ENCODE assay signal across 20 mouse cellular contexts in genomic region chr12:3919423-3919822, GRCm38 (mm10). TPM values are rescaled to one million over a fixed set of nuclear protein-coding genes. Genes with fewer than 3 reads are reported as not detected.
DNase-seq lines count a peak whose midpoint lies in the region; ATAC-seq and TF ChIP-seq lines count a peak whose summit lies in the region.
"Had no signal": no experiment of that assay in that cellular context is flagged by ENCODE, and none has a peak within 500 bp of the region (broad histone marks: within the 10 kb centered on the region; RNA-seq: fewer than 3 reads in every experiment).

No protein-coding gene starts in this region.

- 59% methylated on average over 3 of the region's 3 CpGs for WGBS in liver, embryonic 15.5 days (ENCODE audit: insufficient replicate concordance)
- 59% methylated on average over 3 of the region's 3 CpGs for WGBS in stomach, postnatal 0 days
- WGBS in midbrain, embryonic 13.5 days = 93% methylated on average over 3 of the region's 3 CpGs

- TF ChIP-seq EP300 in stomach, postnatal 0 days (optimal IDR thresholded peaks at IDR 0.05) = no peak

- peak; percentile 75 for ATAC-seq in liver, embryonic 15.5 days (ENCODE audit: insufficient read depth)
- peak; percentile 71 for ATAC-seq in stomach, postnatal 0 days (ENCODE audit: low FRiP score, low TSS enrichment)
- no peak for ATAC-seq in midbrain, embryonic 13.5 days
- ATAC-seq: CD4-positive, CD25-positive, alpha-beta regulatory T cell, adult 4 months; forebrain, embryonic 15.5 days; inflammation-experienced regulatory T-cells, adult 6 months; midbrain, embryonic 15.5 days had no signal

- no peaks in the 10 kb centered on the region for H3K27me3 ChIP-seq in liver, embryonic 15.5 days
- no peaks in the 10 kb centered on the region for H3K27me3 ChIP-seq in stomach, postnatal 0 days (ENCODE audit: control insufficient read depth, insufficient read depth, low read length)
- H3K27me3 ChIP-seq in midbrain, embryonic 13.5 days = no peaks in the 10 kb centered on the region
- H3K27me3 ChIP-seq: forebrain, embryonic 15.5 days; hindbrain, embryonic 13.5 days; midbrain, embryonic 15.5 days; neural tube, embryonic 12.5 days had no signal

- no peaks in the 10 kb centered on the region for H3K9me3 ChIP-seq in liver, embryonic 15.5 days (replicated peaks)
- no peaks in the 10 kb centered on the region for H3K9me3 ChIP-seq in stomach, postnatal 0 days (ENCODE audit: control insufficient read depth, low read length)
- no peaks in the 10 kb centered on the region for H3K9me3 ChIP-seq in midbrain, embryonic 13.5 days
- H3K9me3 ChIP-seq: forebrain, embryonic 15.5 days; hindbrain, embryonic 13.5 days; midbrain, embryonic 15.5 days; neural tube, embryonic 12.5 days had no signal

- peak; percentile 47 for DNase-seq in kidney, adult 9 months
- DNase-seq in kidney, postnatal 25 days = no peak
- DNase-seq in liver = peak; percentile 49
- DNase-seq in stomach, postnatal 0 days (ENCODE audit: low spot score) = peak; percentile 42
- DNase-seq in thymus, postnatal 36 days = no peak
- DNase-seq in ovary, postnatal 14 days (ENCODE audit: low spot score) = no peak
- DNase-seq: adrenal gland, postnatal 14 days; cerebellum, adult 8-10 months; gastrocnemius, postnatal 25 days; kidney, postnatal 4 days; lung, postnatal 4 days; retina, postnatal 1 day had no signal

- TF ChIP-seq CTCF in stomach, postnatal 0 days (IDR thresholded peaks at IDR 0.05; ENCODE audit: low read depth) = no peak

- no peak overlapping the region for H3K27ac ChIP-seq in liver, embryonic 15.5 days (replicated peaks)
- H3K27ac ChIP-seq in stomach, postnatal 0 days (replicated peaks) = no peak overlapping the region
- H3K27ac ChIP-seq in midbrain, embryonic 13.5 days = no peak overlapping the region
- H3K27ac ChIP-seq: forebrain, embryonic 15.5 days; hindbrain, embryonic 13.5 days; midbrain, embryonic 15.5 days; neural tube, embryonic 12.5 days had no signal

- no peak overlapping the region for H3K4me2 ChIP-seq in liver, embryonic 15.5 days
- H3K4me2 ChIP-seq in stomach, postnatal 0 days (replicated peaks; ENCODE audit: low read depth) = no peak overlapping the region
- no peak overlapping the region for H3K4me2 ChIP-seq in midbrain, embryonic 13.5 days (replicated peaks)
- H3K4me2 ChIP-seq: forebrain, embryonic 15.5 days; hindbrain, embryonic 13.5 days; midbrain, embryonic 15.5 days; neural tube, embryonic 12.5 days had no signal

- H3K36me3 ChIP-seq in liver, embryonic 15.5 days (replicated peaks) = no peaks in the 10 kb centered on the region
- no peaks in the 10 kb centered on the region for H3K36me3 ChIP-seq in stomach, postnatal 0 days (ENCODE audit: control insufficient read depth, insufficient read depth, low read length)
- peaks cover 4% of the 10 kb centered on the region for H3K36me3 ChIP-seq in midbrain, embryonic 13.5 days
- H3K36me3 ChIP-seq: forebrain, embryonic 15.5 days; midbrain, embryonic 15.5 days; neural tube, embryonic 12.5 days had no signal

- H3K4me1 ChIP-seq in liver, embryonic 15.5 days (replicated peaks) = 0 out of 2 replicates have a peak, but pooled peaks cover 5% of the 10 kb centered on the region
- H3K4me1 ChIP-seq in stomach, postnatal 0 days (replicated peaks; ENCODE audit: control insufficient read depth, insufficient read depth) = no peaks in the 10 kb centered on the region
- H3K4me1 ChIP-seq in midbrain, embryonic 13.5 days (replicated peaks) = peaks cover 20% of the 10 kb centered on the region
- H3K4me1 ChIP-seq: forebrain, embryonic 15.5 days had no signal

- no peak overlapping the region for H3K4me3 ChIP-seq in liver, embryonic 15.5 days (replicated peaks)
- no peak overlapping the region for H3K4me3 ChIP-seq in stomach, postnatal 0 days (ENCODE audit: low read depth, low read length)
- no peak overlapping the region for H3K4me3 ChIP-seq in midbrain, embryonic 13.5 days (replicated peaks)
- H3K4me3 ChIP-seq: forebrain, embryonic 15.5 days; hindbrain, embryonic 13.5 days; midbrain, embryonic 15.5 days; neural tube, embryonic 12.5 days had no signal

- H3K9ac ChIP-seq in liver, embryonic 15.5 days = no peak overlapping the region
- no peak overlapping the region for H3K9ac ChIP-seq in stomach, postnatal 0 days (ENCODE audit: low read length)
- no peak overlapping the region for H3K9ac ChIP-seq in midbrain, embryonic 13.5 days (replicated peaks)
- H3K9ac ChIP-seq: forebrain, embryonic 15.5 days; hindbrain, embryonic 13.5 days; midbrain, embryonic 15.5 days; neural tube, embryonic 12.5 days had no signal

RNA-seq across cellular contexts. Expression of gene Pomc, which starts 35.3 kb away (rescaled TPM):
- polyA plus RNA-seq in liver, embryonic 15.5 days (2015; fragmentation: Nextera tagmentation; extraction: Ambion mirVana) = 0.26 and 0.31 TPM in 2 replicates
- polyA plus RNA-seq in stomach, postnatal 0 days (2015; fragmentation: Nextera tagmentation; extraction: Ambion mirVana) = 0.96 and 1.2 TPM in 2 replicates
- polyA plus RNA-seq in midbrain, embryonic 13.5 days (2015; fragmentation: Nextera tagmentation; extraction: Ambion mirVana) = 9.3 and 12.8 TPM in 2 replicates

Comparison
In these comparisons a context has a peak if more than half of its experiments do, and no peak if none do; other contexts are left out.
1. DNase-seq: peak in kidney, adult 9 months (single experiment), liver (single experiment) and stomach, postnatal 0 days (single experiment); none in kidney, postnatal 25 days (0 of 2), thymus, postnatal 36 days (0 of 2) and ovary, postnatal 14 days (single experiment).